ENCODE assay signal across 15 mouse cellular contexts in the genomic region with DNA sequence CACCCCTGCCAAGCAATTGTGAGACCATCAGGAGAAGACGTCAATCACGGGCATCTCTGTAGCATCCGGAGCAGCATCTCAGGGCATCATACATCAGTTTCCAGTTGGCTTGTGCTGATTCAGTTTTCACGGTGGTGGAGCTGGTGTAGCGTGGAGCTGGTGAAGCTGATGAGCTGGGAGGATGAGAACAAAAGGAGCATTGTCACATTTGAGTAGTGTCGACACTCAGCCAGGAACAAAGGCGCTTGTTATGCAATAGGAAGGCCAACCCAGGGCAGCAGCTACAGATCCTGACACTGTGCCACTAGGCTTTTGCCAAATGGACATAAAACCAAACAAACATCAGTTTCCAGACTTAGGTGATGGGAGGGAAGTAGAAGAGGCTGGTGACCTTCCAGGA. TPM values are rescaled to one million over a fixed set of nuclear protein-coding genes. Genes with fewer than 3 reads are reported as not detected.
A peak's percentile ranks its signal among the peaks of the same experiment; 100 is the strongest.
DNase-seq lines count a peak whose midpoint lies in the region; ATAC-seq and TF ChIP-seq lines count a peak whose summit lies in the region.
"Had no signal": no experiment of that assay in that cellular context is flagged by ENCODE, and none has a peak within 500 bp of the region (broad histone marks: within the 10 kb centered on the region; RNA-seq: fewer than 3 reads in every experiment).

No protein-coding gene starts in this region.

- H3K36me3 ChIP-seq in hindbrain, postnatal 0 days (ENCODE audit: insufficient read depth, low read length), result no peaks in the 10 kb centered on the region
- H3K36me3 ChIP-seq in hindbrain, embryonic 16.5 days (ENCODE audit: control insufficient read depth, insufficient read depth, low read length), result no peaks in the 10 kb centered on the region
- H3K36me3 ChIP-seq: G1E; limb, embryonic 15.5 days had no signal

- no peak overlapping the region for H3K4me2 ChIP-seq in hindbrain, postnatal 0 days (ENCODE audit: low read depth, low read length)
- H3K4me2 ChIP-seq in hindbrain, embryonic 16.5 days (ENCODE audit: low read length), result no peak overlapping the region
- H3K4me2 ChIP-seq: limb, embryonic 15.5 days had no signal

- H3K27me3 ChIP-seq in hindbrain, postnatal 0 days (ENCODE audit: insufficient read depth, low read length), result no peaks in the 10 kb centered on the region
- H3K27me3 ChIP-seq in hindbrain, embryonic 16.5 days (replicated peaks; ENCODE audit: control insufficient read depth, insufficient read depth, low read length), result no peaks in the 10 kb centered on the region
- H3K27me3 ChIP-seq: limb, embryonic 15.5 days had no signal

- no peak for TF ChIP-seq CTCF in hindbrain, postnatal 0 days (IDR thresholded peaks at IDR 0.05; ENCODE audit: low read depth)

- no peak overlapping the region for H3K27ac ChIP-seq in hindbrain, postnatal 0 days
- H3K27ac ChIP-seq in hindbrain, embryonic 16.5 days (ENCODE audit: low read depth, low read length), result no peak overlapping the region
- H3K27ac ChIP-seq: limb, embryonic 15.5 days had no signal

- no peak overlapping the region for H3K9ac ChIP-seq in hindbrain, postnatal 0 days (replicated peaks; ENCODE audit: low read length)
- no peak overlapping the region for H3K9ac ChIP-seq in hindbrain, embryonic 16.5 days (ENCODE audit: low read depth, low read length)
- H3K9ac ChIP-seq: limb, embryonic 15.5 days had no signal

- H3K4me3 ChIP-seq in hindbrain, postnatal 0 days (ENCODE audit: low read length), result no peak overlapping the region
- H3K4me3 ChIP-seq in hindbrain, embryonic 16.5 days (ENCODE audit: low read length), result no peak overlapping the region
- H3K4me3 ChIP-seq: limb, embryonic 15.5 days had no signal

- H3K9me3 ChIP-seq in hindbrain, postnatal 0 days (ENCODE audit: low read length), result no peaks in the 10 kb centered on the region
- H3K9me3 ChIP-seq in hindbrain, embryonic 16.5 days (ENCODE audit: control insufficient read depth, low read length), result no peaks in the 10 kb centered on the region
- H3K9me3 ChIP-seq: G1E; limb, embryonic 15.5 days had no signal

- no peaks in the 10 kb centered on the region for H3K4me1 ChIP-seq in hindbrain, postnatal 0 days (ENCODE audit: insufficient read depth, low read length)
- peaks cover 3% of the 10 kb centered on the region; the same call in 1 of the 2 replicates for H3K4me1 ChIP-seq in hindbrain, embryonic 16.5 days (ENCODE audit: control insufficient read depth, insufficient read depth, low read depth, low read length)

- 16% methylated on average over 7 of the region's 7 CpGs for WGBS in hindbrain, postnatal 0 days
- 23% methylated on average over 7 of the region's 7 CpGs for WGBS in hindbrain, embryonic 16.5 days

- peak; percentile 56 for ATAC-seq in hindbrain, postnatal 0 days
- no peak for ATAC-seq in hindbrain, embryonic 16.5 days
- ATAC-seq in inflammation-experienced regulatory T-cells, adult 6 months, result no peak

- peak; percentile 9 for DNase-seq in cerebellum, adult 11-12 months
- DNase-seq in cerebellum, postnatal 25 days, result no peak
- peak; percentile 13 for DNase-seq in hindbrain, postnatal 0 days (ENCODE audit: low spot score)
- DNase-seq in Muller cell, postnatal 12 days (ENCODE audit: inconsistent ontology term), result peak; percentile 94
- peak; percentile 38 to 46 for DNase-seq in layer of hippocampus, adult 8-10 months (ENCODE audit: low spot score in 2 of 2)
- DNase-seq in thymus, postnatal 4 days, result no peak
- DNase-seq: adrenal gland, adult 8-10 months; heart, adult 18-20 months; kidney, postnatal 25 days had no signal

RNA-seq across cellular contexts. Expression of a gene that starts 23.2 kb away (rescaled TPM):
- not detected in 2 replicates for total RNA-seq in hindbrain, postnatal 0 days (2014; rRNA removed)
- polyA plus RNA-seq in hindbrain, postnatal 0 days (2015; fragmentation: Nextera tagmentation; extraction: Ambion mirVana), result not detected in 2 replicates
- not detected in 2 replicates for polyA plus RNA-seq in hindbrain, embryonic 16.5 days (2015; fragmentation: Nextera tagmentation; extraction: Ambion mirVana)
- not detected for total RNA-seq in layer of hippocampus, adult 8-10 months (2022)
- not detected for polyA plus RNA-seq in inflammation-experienced regulatory T-cells, adult 6 months (2017; shearing (Covaris generic))
- total RNA-seq: adrenal gland, adult 8-10 months; heart, adult 18-20 months had no signal
- polyA plus RNA-seq: forebrain, embryonic 11.5 days; G1E; limb, embryonic 15.5 days; testis, adult 2 months had no signal

Comparison
In these comparisons a context has a peak if more than half of its experiments do, and no peak if none do; other contexts are left out.
1. DNase-seq: peak in cerebellum, adult 11-12 months (single experiment), hindbrain, postnatal 0 days (single experiment), Muller cell, postnatal 12 days (single experiment) and layer of hippocampus, adult 8-10 months (2 of 2); none in cerebellum, postnatal 25 days (0 of 2) and thymus, postnatal 4 days (single experiment).